Mouse (Mus musculus): ENCODE measurements around the gene A730061H03Rik. TPM values are rescaled to one million over a fixed set of nuclear protein-coding genes. Genes with fewer than 3 reads are reported as not detected.

Gene A730061H03Rik
- polyA plus RNA-seq, 1 experiment from 2014 or later, result 0.74 TPM

- Histone ChIP-seq H3K36me3 (peaks cover 26% of the 10 kb centered on the region), H3K4me3 (peak overlapping the region; percentile 61), H3K27ac (peak overlapping the region; percentile 91), H3K9ac (peak overlapping the region; percentile 83), H3K4me1 (peaks cover 19% of the 10 kb centered on the region), H3K9me3 (no peaks in the 10 kb centered on the region), H3K4me2 (peak overlapping the region; percentile 82), H3K27me3 (0 out of 2 replicates have a peak, but pooled peaks cover 2% of the 10 kb centered on the region)
- WGBS, result 2% methylated on average over 10 of the region's 10 CpGs
- peak; percentile 53 for ATAC-seq (ENCODE audit: insufficient number of reproducible peaks, insufficient read depth, low FRiP score, low TSS enrichment, low read depth)
These were observed 19.4 kb downstream of the A730061H03Rik start for GRCm38 (mm10) chr14:55540787-55541321.

- Histone ChIP-seq H3K4me3 (peak within 1 kb of the TSS; percentile 61), H3K9me3 (no peaks in the 10 kb centered on the region), H3K9ac (peak within 1 kb of the TSS; percentile 83), H3K36me3 (peaks cover 20% of the 10 kb centered on the region), H3K27me3 (0 out of 2 replicates have a peak, but pooled peaks cover 2% of the 10 kb centered on the region), H3K4me2 (peak within 1 kb of the TSS; percentile 82), H3K27ac (peak within 1 kb of the TSS; percentile 91), H3K4me1 (peaks cover 19% of the 10 kb centered on the region)
- ATAC-seq (ENCODE audit: insufficient number of reproducible peaks, insufficient read depth, low FRiP score, low TSS enrichment, low read depth), result peak; percentile 85
- WGBS, result 0% methylated on average over 32 of the region's 32 CpGs
These were observed 20.0 kb downstream of the A730061H03Rik start, which contains the start of gene Pck2 for GRCm38 (mm10) chr14:55540067-55540786. TSS of gene Pck2 (plus strand) at chr14:55540266.

DNA sequence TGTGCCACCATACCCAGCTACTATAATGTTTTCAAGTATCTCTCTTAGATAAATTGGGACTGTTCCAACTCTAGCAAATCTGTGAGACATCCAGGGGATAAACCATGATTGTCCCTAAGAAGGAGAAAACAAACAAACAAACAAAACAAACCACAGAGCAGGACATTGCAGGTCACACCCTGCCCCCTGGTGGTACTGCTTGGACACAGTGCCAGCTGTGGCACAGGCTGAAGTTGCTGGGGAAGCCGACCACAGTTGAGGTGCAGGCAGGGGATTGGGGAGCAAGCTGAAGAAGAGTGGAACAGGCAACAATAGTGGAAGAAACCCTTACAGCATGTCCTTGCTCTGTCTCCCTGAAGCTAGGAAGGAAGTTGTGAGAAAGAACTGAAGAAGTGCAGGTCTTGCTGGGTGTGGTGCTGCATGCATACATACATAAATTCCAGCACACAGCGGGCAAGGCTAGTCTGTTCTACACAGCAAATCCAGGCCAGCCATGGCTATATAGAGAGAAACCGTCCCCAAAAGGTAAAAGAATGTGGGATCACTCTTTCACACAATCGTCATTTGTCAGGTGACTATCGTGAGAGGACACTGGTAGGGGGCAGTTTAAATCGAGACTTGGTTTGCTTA lies 24.0 kb downstream of the A730061H03Rik start:
- H3K9ac ChIP-seq, result no peak overlapping the region
- H3K36me3 ChIP-seq, result no peaks in the 10 kb centered on the region
- peaks cover 11% of the 10 kb centered on the region for H3K4me1 ChIP-seq
- no peak for ATAC-seq (ENCODE audit: insufficient number of reproducible peaks, insufficient read depth, low FRiP score, low TSS enrichment, low read depth)
- H3K27me3 ChIP-seq, result 0 out of 2 replicates have a peak, but pooled peaks cover 2% of the 10 kb centered on the region
- no peak overlapping the region for H3K4me3 ChIP-seq
- WGBS, result 50% methylated on average over 6 of the region's 6 CpGs
- no peak overlapping the region for H3K27ac ChIP-seq
- H3K9me3 ChIP-seq, result no peaks in the 10 kb centered on the region
- H3K4me2 ChIP-seq, result no peak overlapping the region

DNA sequence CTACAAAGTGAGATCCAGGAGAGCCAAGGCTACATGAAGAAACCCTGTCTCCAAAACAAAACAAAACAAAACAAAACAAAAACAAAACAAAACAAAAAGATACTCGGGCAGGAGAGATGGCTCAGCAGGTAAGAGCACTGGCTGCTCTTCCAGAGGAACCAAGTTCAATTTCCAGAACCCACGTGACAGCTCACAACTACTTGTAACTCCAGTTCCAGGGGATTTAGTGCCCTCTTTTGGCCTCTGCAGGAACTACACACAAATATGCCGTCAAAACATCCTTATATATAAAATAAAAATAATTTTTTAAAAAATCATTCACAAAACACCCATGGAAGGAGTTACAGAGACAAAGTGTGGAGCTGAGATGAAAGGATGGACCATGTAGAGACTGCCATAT lies 32.3 kb downstream of the A730061H03Rik start:
- Histone ChIP-seq H3K9me3 (no peaks in the 10 kb centered on the region), H3K9ac (no peak overlapping the region), H3K36me3 (no peaks in the 10 kb centered on the region), H3K4me3 (no peak overlapping the region), H3K27ac (no peak overlapping the region), H3K4me1 (no peaks in the 10 kb centered on the region), H3K4me2 (no peak overlapping the region), H3K27me3 (peaks cover 28% of the 10 kb centered on the region)
- no peak for ATAC-seq (ENCODE audit: insufficient number of reproducible peaks, insufficient read depth, low FRiP score, low TSS enrichment, low read depth)
- 21% methylated on average over 3 of the region's 3 CpGs for WGBS

DNA sequence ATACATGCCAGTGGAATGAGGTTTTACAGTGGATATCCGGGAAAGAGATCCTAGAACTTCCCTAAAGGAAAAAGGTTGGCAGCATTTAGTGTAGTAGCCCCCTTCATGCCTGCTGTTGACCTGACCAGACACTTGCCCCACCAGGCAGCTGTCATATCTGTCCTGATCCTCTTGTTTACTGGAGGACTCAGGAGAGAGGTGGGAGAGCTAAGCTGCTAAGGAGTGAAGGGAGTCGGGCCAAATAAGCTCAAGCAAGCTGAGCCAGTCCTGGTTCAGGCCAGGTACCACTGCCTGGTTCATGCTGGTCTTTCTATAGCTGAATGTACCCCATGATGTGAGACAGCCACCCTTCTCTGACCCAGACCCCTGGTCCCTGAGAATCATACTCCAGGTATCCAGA lies 33.5 kb downstream of the A730061H03Rik start:
- H3K9ac ChIP-seq, result no peak overlapping the region
- no peaks in the 10 kb centered on the region for H3K4me1 ChIP-seq
- H3K36me3 ChIP-seq, result no peaks in the 10 kb centered on the region
- ATAC-seq (ENCODE audit: insufficient number of reproducible peaks, insufficient read depth, low FRiP score, low TSS enrichment, low read depth), result no peak
- 78% methylated on average over 2 of the region's 2 CpGs for WGBS
- no peak overlapping the region for H3K27ac ChIP-seq
- no peak overlapping the region for H3K4me2 ChIP-seq
- no peaks in the 10 kb centered on the region for H3K9me3 ChIP-seq
- peaks cover 41% of the 10 kb centered on the region for H3K27me3 ChIP-seq
- no peak overlapping the region for H3K4me3 ChIP-seq

GRCm38 (mm10) chr14:55524785-55525184 lies 35.4 kb downstream of the A730061H03Rik start, which contains the start of gene Nrl:
TSS of gene Nrl (minus strand) at chr14:55524981.
- ATAC-seq (ENCODE audit: insufficient number of reproducible peaks, insufficient read depth, low FRiP score, low TSS enrichment, low read depth), result no peak
- WGBS, result 38% methylated on average over 8 of the region's 8 CpGs
- Histone ChIP-seq H3K36me3 (no peaks in the 10 kb centered on the region), H3K4me2 (no peak within 1 kb of the TSS), H3K9ac (no peak within 1 kb of the TSS), H3K4me1 (peaks cover 4% of the 10 kb centered on the region; the same call in 1 of the 2 replicates), H3K27ac (no peak within 1 kb of the TSS), H3K9me3 (no peaks in the 10 kb centered on the region), H3K27me3 (peaks cover 52% of the 10 kb centered on the region), H3K4me3 (no peak within 1 kb of the TSS)

DNA sequence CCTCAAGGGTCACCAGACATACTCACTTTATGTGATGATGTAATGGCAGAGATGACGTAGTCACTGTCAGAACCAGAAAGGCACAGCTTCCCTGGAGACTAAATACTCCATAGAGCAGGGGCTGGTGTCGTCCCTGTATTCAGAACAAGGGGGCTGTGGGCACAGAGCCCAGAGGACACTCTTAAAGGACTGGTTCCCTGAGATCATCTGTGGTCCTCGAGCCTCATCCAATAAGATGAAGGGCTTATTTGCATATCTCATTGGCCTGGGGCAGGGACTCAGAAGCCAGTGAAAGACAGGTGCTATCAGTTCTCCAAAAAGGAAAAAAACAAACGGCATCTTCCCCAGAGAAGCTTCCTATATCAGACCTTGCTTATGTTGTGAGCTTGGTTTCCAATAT lies 36.1 kb downstream of the A730061H03Rik start:
- no peak for ATAC-seq (ENCODE audit: insufficient number of reproducible peaks, insufficient read depth, low FRiP score, low TSS enrichment, low read depth)
- Histone ChIP-seq H3K9me3 (no peaks in the 10 kb centered on the region), H3K27ac (no peak overlapping the region), H3K9ac (no peak overlapping the region), H3K27me3 (peaks cover 51% of the 10 kb centered on the region), H3K4me1 (peaks cover 4% of the 10 kb centered on the region; the same call in 1 of the 2 replicates), H3K4me3 (no peak overlapping the region), H3K36me3 (no peaks in the 10 kb centered on the region), H3K4me2 (no peak overlapping the region)
- WGBS, result 55% methylated on average over 4 of the region's 4 CpGs

DNA sequence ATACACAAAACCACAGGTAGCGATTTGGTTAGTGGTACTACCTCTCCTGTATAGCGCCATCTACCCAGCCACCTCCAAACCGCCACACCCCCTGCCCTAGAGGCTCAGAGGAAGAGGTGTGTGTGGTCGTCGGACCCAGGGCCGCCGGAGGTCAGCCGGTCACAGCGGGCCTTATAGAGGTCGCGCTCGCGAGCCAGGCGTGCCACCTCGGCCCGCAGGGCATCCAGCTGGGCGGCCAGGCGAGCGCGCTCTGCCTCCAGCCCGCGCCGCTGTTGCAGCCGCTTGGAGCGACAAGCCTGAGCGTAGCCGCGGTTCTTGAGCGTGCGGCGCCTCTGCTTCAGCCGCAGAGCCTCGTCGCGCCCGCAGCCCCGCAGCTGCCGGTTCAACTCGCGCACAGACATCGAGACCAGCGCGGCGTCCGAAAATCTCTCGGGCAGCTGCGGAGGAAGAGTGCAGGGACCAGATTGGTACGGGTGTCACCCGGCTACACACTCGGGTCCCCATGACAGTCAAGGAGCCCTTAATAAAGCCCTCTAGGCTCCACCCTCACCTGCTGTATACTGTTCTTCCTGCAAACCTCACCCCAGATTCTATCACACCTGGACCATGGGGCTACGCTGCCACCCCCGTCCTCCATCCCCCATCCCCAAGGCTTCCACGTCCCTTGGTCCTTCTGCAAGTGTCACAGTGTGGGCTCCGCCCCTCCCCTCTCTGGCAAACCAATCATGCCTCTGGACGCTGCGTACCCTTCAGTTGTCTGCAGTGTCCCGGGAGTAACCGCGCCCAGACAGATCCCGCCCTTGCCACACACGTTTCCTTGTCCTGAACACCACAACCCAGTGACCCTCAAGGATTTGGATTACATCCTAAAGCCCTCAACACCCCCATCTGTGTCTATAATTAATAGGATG lies 39.5 kb downstream of the A730061H03Rik start:
- peak overlapping the region; percentile 52 for H3K4me3 ChIP-seq
- H3K9ac ChIP-seq, result peak overlapping the region; percentile 67
- no peaks in the 10 kb centered on the region for H3K36me3 ChIP-seq
- H3K4me2 ChIP-seq, result peak overlapping the region; percentile 92
- H3K27me3 ChIP-seq, result peaks cover 74% of the 10 kb centered on the region
- H3K4me1 ChIP-seq, result peaks cover 4% of the 10 kb centered on the region; the same call in 1 of the 2 replicates
- H3K27ac ChIP-seq, result no peak overlapping the region
- no peak for ATAC-seq (ENCODE audit: insufficient number of reproducible peaks, insufficient read depth, low FRiP score, low TSS enrichment, low read depth)
- H3K9me3 ChIP-seq, result no peaks in the 10 kb centered on the region
- under 1% methylated on average over 61 of the region's 61 CpGs for WGBS

- no peak overlapping the region for H3K9ac ChIP-seq
- H3K27ac ChIP-seq, result no peak overlapping the region
- H3K36me3 ChIP-seq, result no peaks in the 10 kb centered on the region
- H3K4me2 ChIP-seq, result no peak overlapping the region
- peaks cover 4% of the 10 kb centered on the region; the same call in 1 of the 2 replicates for H3K4me1 ChIP-seq
- H3K27me3 ChIP-seq, result peaks cover 76% of the 10 kb centered on the region
- no peaks in the 10 kb centered on the region for H3K9me3 ChIP-seq
- WGBS, result 63% methylated on average over 4 of the region's 4 CpGs
- H3K4me3 ChIP-seq, result no peak overlapping the region
- no peak for ATAC-seq (ENCODE audit: insufficient number of reproducible peaks, insufficient read depth, low FRiP score, low TSS enrichment, low read depth)
These were observed 40.6 kb downstream of the A730061H03Rik start for GRCm38 (mm10) chr14:55519604-55520003.

GRCm38 (mm10) chr14:55518897-55519296 lies 41.3 kb downstream of the A730061H03Rik start:
- H3K4me3 ChIP-seq, result no peak overlapping the region
- 63% methylated on average over 2 of the region's 2 CpGs for WGBS
- no peak overlapping the region for H3K4me2 ChIP-seq
- no peaks in the 10 kb centered on the region for H3K9me3 ChIP-seq
- H3K36me3 ChIP-seq, result no peaks in the 10 kb centered on the region
- ATAC-seq (ENCODE audit: insufficient number of reproducible peaks, insufficient read depth, low FRiP score, low TSS enrichment, low read depth), result no peak
- no peak overlapping the region for H3K9ac ChIP-seq
- peaks cover 73% of the 10 kb centered on the region for H3K27me3 ChIP-seq
- H3K27ac ChIP-seq, result no peak overlapping the region
- peaks cover 4% of the 10 kb centered on the region; the same call in 1 of the 2 replicates for H3K4me1 ChIP-seq

- Histone ChIP-seq H3K9me3 (no peaks in the 10 kb centered on the region), H3K9ac (no peak overlapping the region), H3K27me3 (peaks cover 63% of the 10 kb centered on the region), H3K4me3 (no peak overlapping the region), H3K4me1 (peaks cover 8% of the 10 kb centered on the region; the same call in 1 of the 2 replicates), H3K4me2 (no peak overlapping the region), H3K36me3 (no peaks in the 10 kb centered on the region), H3K27ac (no peak overlapping the region)
- no peak for ATAC-seq (ENCODE audit: insufficient number of reproducible peaks, insufficient read depth, low FRiP score, low TSS enrichment, low read depth)
- 91% methylated on average over 4 of the region's 4 CpGs for WGBS
These were observed 44.4 kb downstream of the A730061H03Rik start for GRCm38 (mm10) chr14:55515846-55516245.
